Comparison of ENCODE assay signal across 11 mouse cellular contexts in the genomic region with DNA sequence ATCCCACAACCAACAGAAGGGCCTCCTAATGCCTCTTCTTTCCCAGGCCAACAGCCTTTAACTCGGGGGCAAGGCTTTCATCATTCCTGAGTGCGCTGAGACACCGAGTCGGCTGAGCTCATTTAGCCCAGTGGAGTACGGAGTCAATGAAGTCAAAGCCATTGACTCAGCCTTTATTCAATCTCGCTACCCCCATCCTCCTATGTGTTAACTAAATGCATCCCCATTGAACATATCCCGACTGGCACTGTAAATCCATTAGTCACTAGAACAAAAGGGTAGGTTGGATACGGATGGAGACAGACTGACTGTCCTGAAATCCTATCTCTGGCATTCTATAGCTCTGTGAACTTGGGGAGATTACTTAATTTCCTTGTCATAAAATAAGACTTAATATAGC. TPM values are rescaled to one million over a fixed set of nuclear protein-coding genes. Genes with fewer than 3 reads are reported as not detected.
"Had no signal": no experiment of that assay in that cellular context is flagged by ENCODE, and none has a peak within 500 bp of the region (broad histone marks: within the 10 kb centered on the region; RNA-seq: fewer than 3 reads in every experiment).

No protein-coding gene starts in this region.

RNA-seq across cellular contexts. Expression of gene Slc7a15, which starts 36.7 kb away (rescaled TPM):
- polyA plus RNA-seq: forebrain, postnatal 0 days; heart, adult 2 months; heart, embryonic 11.5 days; heart, embryonic 13.5 days; heart, embryonic 15.5 days; intestine, embryonic 14.5 days; kidney, embryonic 15.5 days; limb, embryonic 11.5 days; limb, embryonic 13.5 days; limb, embryonic 15.5 days; liver, embryonic 12.5 days had no signal
